Mouse (Mus musculus): ENCODE results near the gene Serinc3. TPM values are rescaled to one million over a fixed set of nuclear protein-coding genes. Genes with fewer than 3 reads are reported as not detected.
A peak's percentile ranks its signal among the peaks of the same experiment; 100 is the strongest.
"Not testable (repeated sequence)": the region's sequence is repeated elsewhere in the genome, so short reads cannot be mapped to it uniquely, and the experiment has no call there.

Gene Serinc3
- total RNA-seq, 2 experiments from 2014 or later: 186 to 193 TPM

- DNase-seq (ENCODE audit: low spot score in 2 of 2): no peak
Measured at GRCm38 (mm10) chr2:163634211-163634610, 10.7 kb downstream of the Serinc3 start.

GRCm38 (mm10) chr2:163631715-163632114, 13.2 kb downstream of the Serinc3 start:
- no peak for DNase-seq (ENCODE audit: low spot score in 2 of 2)

- no peak for DNase-seq (ENCODE audit: low spot score in 2 of 2)
Measured at GRCm38 (mm10) chr2:163631223-163631622, 13.7 kb downstream of the Serinc3 start.

GRCm38 (mm10) chr2:163621401-163621800, 23.5 kb downstream of the Serinc3 start:
- not testable (repeated sequence) for DNase-seq (ENCODE audit: low spot score in 2 of 2)

GRCm38 (mm10) chr2:163620451-163620850, 24.5 kb downstream of the Serinc3 start:
- DNase-seq (ENCODE audit: low spot score in 2 of 2): no peak

- no peak for DNase-seq (ENCODE audit: low spot score in 2 of 2)
Measured at GRCm38 (mm10) chr2:163617874-163618273, 27.1 kb downstream of the Serinc3 start.

GRCm38 (mm10) chr2:163617232-163617863, 27.6 kb downstream of the Serinc3 start:
- DNase-seq (ENCODE audit: low spot score in 2 of 2): no peak

- no peak for DNase-seq (ENCODE audit: low spot score in 2 of 2)
Measured at GRCm38 (mm10) chr2:163616652-163617227, 28.2 kb downstream of the Serinc3 start.

- DNase-seq (ENCODE audit: low spot score in 2 of 2): peak in 1 of 2 experiments; percentile 45
Measured at GRCm38 (mm10) chr2:163615906-163616651, 28.9 kb downstream of the Serinc3 start.

- no peak for DNase-seq (ENCODE audit: low spot score in 2 of 2)
Measured at GRCm38 (mm10) chr2:163615401-163615800, 29.5 kb downstream of the Serinc3 start.

- no peak for DNase-seq (ENCODE audit: low spot score in 2 of 2)
Measured at GRCm38 (mm10) chr2:163613990-163614389, 30.9 kb downstream of the Serinc3 start.

GRCm38 (mm10) chr2:163613206-163613605, 31.7 kb downstream of the Serinc3 start:
- DNase-seq (ENCODE audit: low spot score in 2 of 2): no peak

GRCm38 (mm10) chr2:163611176-163611575, 33.8 kb downstream of the Serinc3 start:
- no peak for DNase-seq (ENCODE audit: low spot score in 2 of 2)

GRCm38 (mm10) chr2:163609281-163609975, 35.5 kb downstream of the Serinc3 start:
- no peak for DNase-seq (ENCODE audit: low spot score in 2 of 2)

- no peak for DNase-seq (ENCODE audit: low spot score in 2 of 2)
Measured at GRCm38 (mm10) chr2:163608008-163608407, 36.9 kb downstream of the Serinc3 start.

GRCm38 (mm10) chr2:163606161-163606560, 38.8 kb downstream of the Serinc3 start:
- DNase-seq (ENCODE audit: low spot score in 2 of 2): no peak

- peak; percentile 80 to 91 for DNase-seq (ENCODE audit: low spot score in 2 of 2)
Measured at GRCm38 (mm10) chr2:163602101-163602971, 42.6 kb downstream of the Serinc3 start, which contains the start of gene Ttpal. Ttpal (plus strand) TSS chr2:163602314.

- DNase-seq (ENCODE audit: low spot score in 2 of 2): no peak
Measured at GRCm38 (mm10) chr2:163601712-163602100, 43.2 kb downstream of the Serinc3 start.

GRCm38 (mm10) chr2:163601066-163601465, 43.9 kb downstream of the Serinc3 start:
- DNase-seq (ENCODE audit: low spot score in 2 of 2): no peak

- DNase-seq (ENCODE audit: low spot score in 2 of 2): peak in 1 of 2 experiments; percentile 58
Measured at GRCm38 (mm10) chr2:163599226-163599625, 45.7 kb downstream of the Serinc3 start.

- peak; percentile 25 to 71 for DNase-seq (ENCODE audit: low spot score in 2 of 2)
Measured at GRCm38 (mm10) chr2:163597661-163598060, 47.3 kb downstream of the Serinc3 start.

All from layer of hippocampus, adult 18-20 months (tissue).